Mouse (Mus musculus): Measurements from ENCODE around the gene Crybb1.

Gene Crybb1

DNA sequence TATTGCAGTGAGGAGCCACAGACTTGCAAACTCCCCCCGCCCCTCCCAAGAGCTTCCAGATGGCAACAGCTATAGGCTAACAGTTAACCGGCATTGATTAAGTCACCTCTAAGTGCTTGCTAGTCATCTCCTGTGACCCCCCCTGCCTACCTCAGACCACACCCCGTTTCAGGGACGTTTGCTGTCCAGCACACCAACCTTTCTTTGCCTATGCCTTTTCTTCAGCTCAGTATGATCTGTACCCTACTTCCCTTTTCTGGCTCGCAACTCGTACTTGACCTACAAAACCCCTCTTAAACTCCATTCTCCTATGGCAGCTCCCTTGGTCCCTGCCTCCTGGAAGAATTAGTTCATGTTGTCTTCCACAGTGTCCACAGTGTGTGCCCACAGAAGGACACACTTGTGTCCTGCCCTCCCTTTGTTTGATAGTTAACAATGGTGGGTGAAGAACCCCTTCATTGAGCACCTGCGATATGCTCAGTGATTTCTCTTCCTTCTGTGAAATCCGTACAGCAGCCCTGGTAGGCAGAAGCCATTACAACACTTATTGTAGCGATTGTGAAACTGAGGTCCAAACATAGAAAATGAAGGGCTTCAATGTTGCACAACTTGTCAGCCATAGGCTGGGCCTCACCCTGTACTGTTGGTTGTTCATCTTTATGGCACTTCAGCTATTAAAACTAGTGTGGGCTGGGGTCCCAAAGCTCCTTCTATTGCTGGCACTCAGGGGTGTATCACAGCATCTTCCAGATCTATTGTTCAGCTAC is 10.6 kb downstream of the Crybb1 start:
- DNase-seq (ENCODE audit: low spot score) = no peak

DNA sequence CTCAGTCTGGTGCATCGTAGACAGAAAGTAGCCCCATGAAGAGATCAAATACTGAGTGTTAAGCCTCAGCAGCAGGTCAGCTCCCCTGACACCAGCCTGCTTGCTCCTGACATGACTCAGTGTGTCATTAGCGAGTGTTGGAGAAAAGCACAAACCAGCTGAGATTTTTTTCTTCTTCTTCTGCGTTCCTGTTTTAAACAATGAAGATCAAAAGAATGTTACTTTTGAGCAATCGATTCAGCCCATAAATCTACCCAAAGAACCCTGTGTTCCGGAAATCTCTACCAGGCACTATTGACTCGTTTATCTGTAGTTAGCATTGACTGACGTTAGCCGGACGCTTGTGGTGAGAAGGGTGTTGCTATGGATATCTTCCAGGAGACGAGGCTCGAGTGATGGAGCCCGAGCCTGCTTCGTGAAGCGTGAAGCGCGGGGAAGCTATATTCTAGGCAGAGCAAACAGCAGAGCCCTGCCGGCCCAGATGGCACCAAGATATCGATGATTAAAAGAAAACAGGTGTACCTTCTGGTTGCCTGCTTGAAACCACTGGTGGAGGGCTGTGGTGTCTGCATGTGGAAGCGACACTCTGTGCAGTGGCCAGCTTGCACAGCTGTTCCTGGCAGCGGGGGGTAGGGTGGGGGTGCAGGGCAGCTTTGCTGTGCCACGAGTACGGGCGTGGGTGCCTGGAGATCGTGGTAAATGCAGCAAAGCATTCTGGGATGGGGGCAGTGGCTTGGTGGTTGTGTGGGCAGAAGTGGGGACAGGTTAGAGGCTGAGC is 15.3 kb downstream of the Crybb1 start:
- no peak for DNase-seq (ENCODE audit: low spot score)

DNA sequence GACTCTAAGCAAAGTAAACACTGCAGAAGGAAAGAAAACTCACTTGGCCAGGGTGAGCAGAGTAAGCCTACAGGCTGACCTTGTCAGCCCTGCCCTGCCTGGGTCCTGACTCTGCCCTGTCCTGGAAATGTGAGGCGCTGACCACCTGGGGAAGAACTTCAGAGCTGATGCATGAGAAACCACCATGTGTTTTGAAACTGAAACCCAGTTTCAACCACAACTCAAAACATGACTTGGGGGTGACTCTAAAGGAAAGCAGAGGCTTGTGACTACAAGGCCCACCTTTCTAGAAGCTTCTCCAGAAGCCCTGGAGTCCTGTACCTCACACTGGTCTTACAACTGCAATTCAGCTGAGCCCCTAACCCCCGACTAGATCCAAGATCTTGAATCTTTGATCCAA is 17.3 kb downstream of the Crybb1 start:
- no peak for DNase-seq (ENCODE audit: low spot score)

DNA sequence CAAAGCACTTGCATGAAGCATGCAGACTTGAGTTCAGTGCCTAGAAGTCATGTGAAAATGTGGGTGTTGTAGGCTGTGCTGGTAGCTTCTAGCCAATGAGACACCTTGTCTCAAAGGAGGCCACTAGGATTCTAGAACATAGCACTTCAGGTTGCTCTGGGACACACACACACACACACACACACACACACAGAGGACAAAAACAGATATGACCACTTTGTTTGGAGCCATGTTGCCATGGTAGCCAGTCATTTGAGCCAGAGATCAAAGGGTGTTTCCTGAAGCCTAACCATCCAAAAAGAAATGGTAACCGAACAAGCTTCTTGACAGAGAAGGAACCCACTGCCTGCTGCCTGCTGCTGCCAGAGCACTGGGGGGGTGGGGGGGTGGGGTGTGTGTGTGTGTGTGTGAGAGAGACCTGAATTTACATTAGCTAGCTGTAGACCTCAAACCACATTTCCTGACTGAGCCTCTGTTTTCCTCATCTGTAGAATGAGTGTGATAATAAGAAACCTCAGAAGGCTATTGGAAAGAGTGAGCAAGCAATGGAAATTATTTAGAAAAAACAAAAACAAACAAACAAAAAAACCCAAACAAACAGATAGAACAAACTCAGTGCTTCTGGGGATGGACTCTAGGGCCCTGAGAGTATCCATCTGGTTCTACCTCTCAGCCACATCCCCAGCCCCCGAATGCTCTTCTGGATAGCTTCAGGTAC is 18.3 kb downstream of the Crybb1 start:
- DNase-seq (ENCODE audit: low spot score) = no peak

DNA sequence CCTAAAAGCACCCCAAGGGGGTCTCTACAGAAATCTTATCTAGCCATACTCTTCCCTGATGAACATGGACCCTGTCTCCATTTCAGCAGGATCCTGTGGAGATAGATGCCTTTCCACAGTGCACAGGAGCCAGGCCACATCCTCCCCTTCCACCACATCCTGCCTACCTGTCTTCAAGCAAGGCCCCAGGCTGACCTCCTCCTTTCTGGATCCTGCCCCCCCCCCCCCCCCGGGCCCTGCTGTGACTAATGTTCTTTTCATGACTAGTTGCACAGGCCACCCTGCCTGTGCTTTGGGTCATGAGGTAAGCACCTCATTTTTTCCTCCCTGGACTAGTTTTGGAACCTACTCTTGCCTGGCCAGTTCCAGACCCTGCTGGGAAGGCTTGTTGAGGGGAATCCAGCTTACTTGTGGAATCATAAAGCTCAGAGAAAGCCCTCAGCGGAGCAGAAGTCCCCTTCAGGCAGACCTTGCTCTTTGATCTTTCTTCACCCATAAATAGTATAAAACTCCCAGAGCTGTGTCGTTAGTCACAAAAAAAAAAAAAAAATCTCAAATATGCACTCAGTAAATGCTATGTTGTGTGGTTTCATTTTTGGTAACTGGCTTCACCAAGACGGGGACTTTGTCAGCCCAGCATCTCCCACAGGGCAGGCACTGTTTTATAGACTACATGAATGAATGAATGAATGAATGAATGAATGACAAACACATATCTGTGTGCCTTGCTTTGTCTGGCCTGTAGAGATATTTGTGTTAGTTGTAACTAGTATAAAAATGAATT is 19.6 kb downstream of the Crybb1 start:
- DNase-seq (ENCODE audit: low spot score) = no peak

DNA sequence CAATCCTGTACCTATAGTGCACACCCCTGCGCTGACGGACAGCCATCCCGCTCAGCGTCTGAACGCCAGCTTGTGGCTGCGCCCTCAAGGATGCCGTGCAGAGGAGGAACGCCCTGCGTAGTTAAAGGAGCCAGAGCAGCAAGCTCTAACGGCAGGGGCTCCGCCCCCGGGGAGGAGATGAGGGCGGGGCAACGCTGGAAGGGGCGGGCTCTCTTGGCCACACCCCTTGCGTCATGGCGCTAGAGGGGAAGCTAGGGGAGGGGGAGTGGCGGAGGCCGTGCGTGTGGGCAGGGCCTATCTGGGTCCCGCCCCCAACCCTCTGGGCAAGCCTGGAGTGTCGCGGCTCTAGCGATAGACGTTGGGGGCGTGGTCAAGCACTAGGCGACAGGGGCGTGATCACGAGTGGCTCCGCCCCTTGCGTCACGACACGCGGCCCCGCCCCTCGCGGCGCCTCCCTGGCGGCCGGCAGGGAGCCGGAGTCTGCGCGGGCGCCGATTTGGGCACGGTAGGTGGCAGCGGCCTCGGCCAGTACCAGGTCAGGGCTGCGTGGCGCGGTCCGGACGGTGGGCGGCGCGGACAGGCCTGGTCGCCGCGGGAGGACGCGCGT is 20.8 kb downstream of the Crybb1 start, which contains the start of gene Tpst2:
Gene Tpst2 (plus strand): TSS at position 425 of the 607 bp plus-strand sequence.
- DNase-seq (ENCODE audit: low spot score) = peak; percentile 100

DNA sequence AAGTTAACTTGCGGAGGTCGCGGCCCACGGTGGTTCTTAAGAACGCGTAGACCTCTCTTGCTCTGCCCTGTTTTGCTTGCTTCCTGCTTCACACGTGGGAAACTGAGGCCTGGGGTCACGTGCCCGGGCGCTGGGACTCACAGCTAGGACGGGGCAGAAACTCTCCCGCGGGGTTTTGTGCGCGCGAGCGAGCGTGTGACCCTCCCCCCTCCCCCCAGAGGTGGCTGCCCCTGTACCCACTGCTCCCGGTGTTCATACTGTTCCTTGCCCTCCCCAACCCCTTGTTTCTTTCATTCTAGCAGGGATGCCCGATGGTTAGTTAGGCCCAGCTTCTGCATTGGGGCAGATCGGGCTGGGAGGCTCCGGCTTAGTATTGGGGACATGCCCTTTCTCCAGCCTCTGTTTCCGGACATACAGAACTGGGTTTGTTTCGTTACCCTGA is 21.3 kb downstream of the Crybb1 start:
- DNase-seq (ENCODE audit: low spot score) = no peak

DNA sequence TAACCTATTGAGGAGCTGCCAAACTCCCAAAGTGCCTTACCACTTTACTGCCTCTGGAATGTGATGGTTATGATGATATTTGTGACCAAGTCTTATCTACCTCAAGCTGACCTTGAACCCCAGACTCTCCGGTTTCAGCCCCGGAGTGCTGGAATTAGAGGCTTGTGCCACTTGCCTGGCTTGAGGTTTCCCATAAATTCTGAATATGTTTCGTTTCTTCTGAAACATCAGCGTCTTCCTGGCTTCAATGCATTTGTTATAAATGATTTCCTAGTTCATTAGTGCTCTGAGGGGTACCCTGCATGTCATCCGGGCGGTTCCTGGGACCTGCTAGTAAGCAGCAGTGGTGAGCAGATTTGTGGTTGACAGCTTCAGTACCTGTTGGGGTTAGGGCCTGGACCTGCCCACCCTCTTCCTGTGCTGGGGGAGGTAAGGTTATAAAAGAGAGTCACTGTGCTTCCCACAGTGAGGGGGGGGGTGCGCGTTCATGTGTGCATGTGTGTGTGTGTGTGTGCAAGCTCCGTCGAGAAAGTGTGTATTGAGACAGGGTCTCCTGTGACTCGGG is 22.4 kb downstream of the Crybb1 start:
- no peak for DNase-seq (ENCODE audit: low spot score)

DNA sequence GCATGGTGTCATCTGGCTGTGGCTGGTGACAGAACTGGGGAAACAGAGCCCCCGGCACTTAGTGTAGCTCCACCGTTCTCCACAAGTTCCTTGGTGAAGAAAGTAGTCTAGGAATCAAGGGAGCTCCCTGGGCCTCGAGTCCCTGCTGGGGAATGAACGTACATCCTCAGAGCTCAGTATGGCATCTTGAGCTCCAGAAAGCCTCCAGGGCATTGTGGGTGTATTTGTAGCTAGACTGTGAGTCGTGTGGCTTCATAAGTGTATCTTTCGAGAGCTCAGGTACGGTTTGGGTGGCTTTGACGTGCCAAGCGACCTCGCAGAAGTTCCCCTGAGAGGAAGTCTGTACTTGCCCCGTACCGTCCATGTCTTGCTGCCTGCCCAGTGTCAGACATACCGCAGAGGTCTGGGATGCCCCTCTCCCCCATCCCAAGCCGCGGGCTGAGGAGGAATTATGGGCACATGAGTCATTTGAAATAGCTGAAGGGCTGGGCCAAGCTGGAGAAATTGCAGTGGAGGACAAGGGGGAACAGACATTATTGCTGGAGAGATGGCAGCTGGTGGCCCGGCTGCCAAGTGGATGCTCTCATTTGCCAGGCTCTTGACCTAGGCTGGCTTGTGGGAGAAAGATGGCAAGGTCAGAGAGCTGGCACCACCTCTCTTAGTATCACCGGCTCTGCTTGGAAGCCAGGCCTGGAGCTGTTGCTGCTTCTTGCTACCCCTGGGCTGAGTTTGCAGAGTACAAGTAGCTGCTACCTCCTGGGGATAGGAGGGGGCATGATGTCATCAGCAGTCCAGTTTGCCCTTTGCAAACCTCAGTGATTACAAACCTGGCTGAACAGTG is 23.8 kb downstream of the Crybb1 start:
- no peak for DNase-seq (ENCODE audit: low spot score)

DNA sequence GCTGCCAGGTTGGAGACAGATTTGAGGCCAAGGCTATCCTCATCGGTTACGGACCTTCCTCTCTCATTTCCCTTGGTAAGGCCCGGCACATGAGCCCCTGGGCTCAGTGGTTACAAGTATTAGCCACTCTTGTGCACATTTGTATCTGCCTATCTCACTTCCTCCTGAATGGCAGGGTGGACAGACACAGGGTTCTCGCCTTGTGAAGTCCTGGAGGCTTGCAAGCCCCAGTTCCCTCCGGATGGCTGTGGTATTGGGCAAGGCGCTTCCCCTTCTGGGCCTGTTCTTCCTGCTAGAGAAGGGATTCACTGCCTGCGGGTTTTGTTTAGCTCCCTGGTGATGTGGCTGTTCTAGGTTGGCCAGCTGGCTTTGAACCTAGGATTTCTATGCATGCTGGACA is 24.5 kb downstream of the Crybb1 start:
- DNase-seq (ENCODE audit: low spot score) = no peak

DNA sequence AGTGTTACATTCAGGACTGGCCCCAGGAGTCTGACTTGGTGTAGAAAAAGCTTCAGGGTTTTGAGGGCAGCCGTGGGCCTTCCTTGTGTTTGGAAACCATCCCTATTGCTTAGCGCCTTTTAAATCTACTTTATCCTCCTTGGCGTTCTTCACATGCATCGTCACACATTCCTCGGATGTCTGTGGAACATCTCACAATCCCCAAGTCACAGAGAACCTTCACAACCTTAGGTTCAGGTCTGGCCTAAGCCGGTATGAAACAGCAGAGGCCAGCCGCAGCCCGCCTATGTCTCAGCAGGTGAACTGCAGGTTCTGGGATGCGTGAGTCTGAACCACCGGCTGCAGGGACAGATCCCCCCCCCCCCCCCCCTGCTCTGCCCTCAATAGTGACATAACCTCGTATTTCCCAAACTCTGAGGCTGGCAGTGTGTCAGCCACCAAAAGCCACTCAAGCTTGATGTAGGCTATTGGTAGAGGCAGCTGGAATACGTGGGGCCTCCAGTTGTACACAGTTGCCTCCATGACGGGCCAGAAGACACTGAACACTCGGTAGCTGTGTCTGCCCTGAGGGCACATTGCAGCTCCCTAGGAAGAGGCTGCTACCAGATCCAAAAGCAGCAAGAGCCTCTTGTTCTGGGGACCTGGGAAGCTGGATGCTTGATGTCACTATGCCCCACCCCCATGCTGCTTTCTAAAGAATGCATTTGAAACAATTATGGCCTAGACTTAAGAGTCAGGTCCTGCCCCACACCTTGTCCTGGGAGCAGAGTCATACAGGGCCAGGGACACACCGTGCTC is 25.4 kb downstream of the Crybb1 start:
- no peak for DNase-seq (ENCODE audit: low spot score)

DNA sequence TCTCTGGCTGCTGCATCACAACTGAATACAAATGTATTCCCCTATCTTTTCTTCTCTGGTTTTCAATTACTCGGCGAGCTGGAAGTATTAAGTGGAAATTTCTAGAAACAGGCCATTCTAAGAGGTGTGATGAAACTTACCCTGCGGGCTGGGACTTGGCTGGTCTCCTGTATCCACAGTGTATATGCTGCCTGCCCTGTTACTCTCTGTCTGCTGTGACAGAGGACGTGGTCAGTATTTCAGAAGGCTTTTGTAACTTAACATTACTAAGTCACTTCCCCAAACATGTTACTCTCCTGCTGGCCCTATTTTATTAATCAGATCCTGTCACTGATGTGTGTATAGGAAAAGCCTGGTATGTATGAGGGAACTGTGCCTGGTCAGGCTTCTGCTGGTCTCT is 26.1 kb downstream of the Crybb1 start:
- DNase-seq (ENCODE audit: low spot score) = no peak

DNA sequence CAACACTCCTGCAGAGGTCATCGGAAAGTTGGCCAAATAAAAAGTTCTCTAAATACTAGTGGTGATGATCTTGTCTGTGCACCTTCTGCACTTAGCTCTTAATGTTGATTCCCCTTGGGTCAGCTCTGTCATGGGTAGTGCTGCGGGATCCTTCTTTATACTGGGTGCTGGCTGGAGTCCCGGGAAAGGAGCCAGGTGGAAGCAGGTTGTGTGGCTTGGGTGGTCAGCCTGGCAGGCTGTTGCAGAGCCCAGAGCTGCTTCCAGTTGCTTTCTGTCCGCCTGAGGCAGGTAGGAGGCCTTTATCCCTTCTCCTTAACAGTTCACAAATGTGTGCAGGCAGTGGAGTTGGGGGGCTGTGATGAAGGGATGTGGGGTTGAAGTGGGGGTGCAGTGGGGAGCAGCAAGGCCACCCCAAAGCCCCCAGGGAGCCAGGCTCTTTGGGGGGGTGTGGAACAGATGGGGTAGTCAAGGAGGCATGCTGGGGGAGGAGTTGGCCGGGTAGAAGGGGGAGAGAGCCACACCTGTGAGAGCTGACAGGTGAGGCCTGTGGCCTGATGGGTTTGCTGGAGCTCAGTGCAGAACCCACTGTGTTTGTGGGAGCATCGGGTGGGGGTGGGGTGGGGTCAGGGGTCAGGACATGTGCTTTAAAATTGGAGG is 26.6 kb downstream of the Crybb1 start:
- DNase-seq (ENCODE audit: low spot score) = no peak

DNA sequence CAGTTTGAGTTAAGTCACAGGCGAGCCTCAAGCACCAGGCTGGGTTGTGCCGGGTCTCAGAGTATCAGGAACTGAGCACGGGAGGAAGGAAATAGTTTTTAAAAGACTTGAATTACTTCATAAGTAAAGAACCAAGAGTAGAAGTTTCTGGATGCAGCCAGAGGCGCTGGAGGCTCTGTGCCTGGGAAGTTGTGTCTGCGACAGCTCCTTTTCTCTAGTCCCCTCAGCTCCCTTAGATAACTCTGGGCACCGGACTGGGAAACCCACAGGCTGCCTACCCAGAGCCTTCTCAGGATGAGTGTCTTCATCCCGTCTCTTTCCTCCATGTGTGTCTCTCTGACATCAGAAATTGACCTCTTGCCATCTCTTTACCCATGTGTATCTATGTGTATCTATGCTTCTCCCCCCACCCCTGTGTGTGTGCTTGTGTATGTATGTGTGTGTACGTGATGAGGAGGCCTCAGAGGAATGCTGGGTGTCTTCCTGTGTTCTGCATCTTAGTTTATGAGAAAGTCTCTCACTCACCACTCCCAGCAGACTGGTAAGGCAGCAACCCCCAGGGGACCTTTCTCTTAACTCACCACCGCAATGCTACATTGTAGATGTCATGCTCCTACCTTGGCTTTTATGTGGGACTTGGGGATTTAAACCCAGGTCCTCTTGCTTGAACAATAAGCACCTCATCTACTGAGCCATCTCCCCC is 27.3 kb downstream of the Crybb1 start:
- DNase-seq (ENCODE audit: low spot score) = no peak

DNA sequence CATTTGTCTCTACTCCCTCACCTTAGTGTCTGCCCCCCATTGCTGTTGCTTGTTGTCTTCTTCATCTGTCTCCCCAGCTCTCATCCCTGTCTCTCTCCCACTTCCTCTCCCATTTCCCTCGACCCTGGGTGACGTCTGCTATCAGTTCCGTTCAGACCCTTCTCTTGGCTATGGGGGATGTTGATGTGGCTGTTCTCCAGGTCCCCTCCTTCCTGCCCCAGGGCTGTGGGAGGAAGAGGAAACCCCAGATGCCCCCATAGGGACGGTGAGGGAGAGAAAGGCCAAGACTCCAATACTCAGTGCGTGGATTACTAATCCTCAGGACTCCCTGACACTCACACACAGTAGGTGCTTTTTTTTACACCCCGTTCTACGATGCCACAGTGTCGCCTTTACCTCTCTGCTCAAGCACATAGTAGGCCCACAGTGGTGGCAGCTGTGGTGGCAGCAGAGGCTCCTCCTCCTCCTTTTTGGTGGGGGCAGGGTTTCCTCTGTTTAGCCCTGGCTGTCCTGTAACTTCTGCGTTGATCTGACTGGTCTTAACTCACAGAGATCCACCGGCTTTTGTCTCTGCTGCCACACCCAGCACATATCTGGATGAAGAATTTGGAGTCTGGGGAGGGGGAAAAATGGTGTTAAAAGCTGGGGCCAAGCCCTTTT is 28.1 kb downstream of the Crybb1 start:
- DNase-seq (ENCODE audit: low spot score) = no peak

DNA sequence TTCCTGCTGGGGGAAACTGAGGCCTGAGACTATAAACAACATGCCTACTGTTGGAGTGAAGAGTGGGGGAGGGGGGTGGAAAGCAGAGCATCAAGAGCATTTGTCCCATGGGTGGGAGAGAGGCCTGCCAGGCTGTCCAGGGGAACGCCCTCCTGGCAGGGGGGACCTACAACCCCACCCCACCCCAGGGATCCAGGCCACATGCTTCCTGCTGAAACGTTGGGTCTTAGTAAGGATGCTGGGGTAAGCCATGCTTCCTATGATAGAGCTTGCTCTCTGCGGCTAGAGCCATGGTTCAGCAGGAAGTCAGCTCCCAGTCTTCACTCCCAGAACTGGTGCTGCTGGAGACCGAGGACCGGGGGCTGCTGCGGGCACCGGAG is 28.6 kb downstream of the Crybb1 start:
- no peak for DNase-seq (ENCODE audit: low spot score)

DNA sequence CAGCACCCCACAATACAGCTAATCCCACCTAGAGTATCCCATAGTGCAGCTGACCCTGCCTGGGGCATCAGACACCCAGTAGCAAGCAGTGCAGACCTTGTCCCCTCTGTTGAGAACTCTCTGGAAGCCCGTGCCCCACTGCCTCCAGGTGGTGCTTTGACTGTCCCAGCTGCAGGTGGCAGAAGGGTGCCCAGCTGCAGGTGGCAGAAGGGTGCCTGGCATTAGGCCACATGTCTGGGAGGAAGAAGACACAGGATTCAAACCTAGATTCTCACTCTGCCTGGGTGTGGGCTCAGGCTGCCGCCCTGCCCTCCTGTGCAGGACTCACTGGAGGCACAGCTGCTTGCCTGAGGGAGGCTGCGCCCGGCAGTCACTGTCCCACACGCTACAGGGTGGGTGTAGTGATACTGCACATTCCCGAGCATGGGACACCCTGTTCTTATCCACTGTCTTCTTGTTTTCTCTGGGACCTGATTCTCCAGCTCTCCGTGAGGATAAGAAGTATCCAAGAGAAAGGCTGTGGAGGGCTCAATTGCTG is 30.0 kb downstream of the Crybb1 start:
- no peak for DNase-seq (ENCODE audit: low spot score)

DNA sequence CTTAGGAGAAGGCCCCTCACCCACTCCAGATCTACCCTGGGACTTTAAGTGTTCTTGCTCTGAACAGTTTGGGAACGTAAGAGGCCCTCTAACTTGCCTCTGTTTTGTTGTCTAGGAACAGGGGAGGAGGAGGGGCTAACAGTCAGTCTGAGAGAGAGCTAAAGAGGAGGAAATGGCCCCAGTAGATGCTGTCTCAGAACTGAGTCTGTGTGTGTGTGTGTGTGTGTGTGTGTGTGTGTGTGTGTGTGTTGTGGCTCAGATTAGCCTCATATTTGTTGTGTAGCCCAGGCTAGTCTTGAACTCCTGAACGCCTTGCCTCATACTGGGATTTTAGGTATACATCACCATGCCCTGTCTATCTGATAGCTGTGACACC is 31.0 kb downstream of the Crybb1 start:
- no peak for DNase-seq (ENCODE audit: low spot score)
